Mouse (Mus musculus) embryonic facial prominence, embryonic 13.5 days (tissue): ENCODE results near the gene Cep112. TPM values are rescaled to one million over a fixed set of nuclear protein-coding genes. Genes with fewer than 3 reads are reported as not detected.

Source experiments
- ATAC-seq: fragments of 200-750 bp; cut with Nextera tagmentation; 2 replicates; pipeline ENCODE4 v1.8.0; 2017; ENCODE audit warnings: low read depth; ENCODE audit not compliant: insufficient number of reproducible peaks, insufficient read depth, low FRiP score, low TSS enrichment
- H3K27ac ChIP-seq: fragments of 300-500 bp; sonication (generic); 2 replicates; pipeline ENCODE4 v1.5.1; 2015; ENCODE audit warnings: moderate library complexity, mild to moderate bottlenecking, inconsistent platforms
- H3K27me3 ChIP-seq: fragments of 300-500 bp; sonication (generic); 2 replicates; pipeline ENCODE4 v1.6.1; 2015; ENCODE audit warnings: mild to moderate bottlenecking, inconsistent platforms
- H3K36me3 ChIP-seq: fragments of 300-500 bp; sonication (generic); 2 replicates; pipeline ENCODE4 v1.6.1; 2015; ENCODE audit warnings: mild to moderate bottlenecking, inconsistent platforms
- H3K4me1 ChIP-seq: fragments of 300-500 bp; sonication (generic); 2 replicates; pipeline ENCODE4 v1.6.1; 2015; ENCODE audit warnings: inconsistent platforms
- H3K4me2 ChIP-seq: fragments of 300-500 bp; sonication (generic); 2 replicates; pipeline ENCODE4 v1.6.1; 2015; ENCODE audit warnings: moderate library complexity, mild to moderate bottlenecking, inconsistent platforms
- H3K4me3 ChIP-seq: fragments of 300-500 bp; sonication (generic); 2 replicates; pipeline ENCODE4 v1.5.1; 2015; ENCODE audit warnings: mild to moderate bottlenecking, inconsistent platforms
- H3K9ac ChIP-seq: fragments of 300-500 bp; sonication (generic); 2 replicates; pipeline ENCODE4 v1.6.1; 2015; ENCODE audit warnings: mild to moderate bottlenecking, inconsistent platforms
- H3K9me3 ChIP-seq: fragments of 300-500 bp; sonication (generic); 2 replicates; pipeline ENCODE4 v1.6.1; 2016; ENCODE audit warnings: inconsistent platforms
- WGBS: fragments of 180-500 bp; shearing (Covaris S2); methylation state at CpG from one replicate; pipeline ENCODE4 v1.1.7; 2015; ENCODE audit warnings: mixed read lengths; 5-methylcytosine and 5-hydroxymethylcytosine counted together
- polyA plus RNA-seq: library from polyadenylated mRNA; unstranded; fragments of >200 nt; fragmentation: Nextera tagmentation; extraction: Ambion mirVana; gene quantifications from 2 replicates; pipeline ENCODE4 v1.2.1, GENCODE M21; 2015

Gene Cep112
- polyA plus RNA-seq, 1 experiment from 2014 or later: 21.9 TPM

DNA sequence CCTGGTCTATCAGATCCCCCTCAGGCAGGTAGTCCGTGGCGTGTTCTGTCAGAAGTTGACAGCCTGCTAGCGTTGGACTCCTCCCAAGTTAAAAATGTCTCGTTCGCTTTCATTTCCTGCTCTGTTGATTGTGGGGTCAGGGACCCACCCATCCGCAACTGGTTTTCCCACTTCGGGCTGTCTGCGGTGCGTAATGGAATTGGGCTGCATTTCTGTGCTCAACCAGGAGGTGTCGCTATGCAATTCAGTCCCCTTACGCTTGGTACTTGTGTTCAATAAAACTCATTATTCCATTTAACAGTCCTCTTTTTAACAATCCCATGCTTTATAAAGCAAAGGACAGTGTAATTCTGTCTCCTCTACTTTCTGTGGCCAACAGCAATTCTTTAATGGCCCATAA, 464.1 kb downstream of the Cep112 start:
- Histone ChIP-seq H3K4me2 (no peak overlapping the region), H3K36me3 (no peaks in the 10 kb centered on the region), H3K9me3 (no peaks in the 10 kb centered on the region), H3K27me3 (no peaks in the 10 kb centered on the region), H3K27ac (0 out of 2 replicates have a peak overlapping the region, but pooled peaks have one; percentile 12), H3K4me3 (no peak overlapping the region), H3K9ac (no peak overlapping the region), H3K4me1 (peaks cover 68% of the 10 kb centered on the region)
- no peak for ATAC-seq
- 47% methylated on average over 11 of the region's 11 CpGs for WGBS

DNA sequence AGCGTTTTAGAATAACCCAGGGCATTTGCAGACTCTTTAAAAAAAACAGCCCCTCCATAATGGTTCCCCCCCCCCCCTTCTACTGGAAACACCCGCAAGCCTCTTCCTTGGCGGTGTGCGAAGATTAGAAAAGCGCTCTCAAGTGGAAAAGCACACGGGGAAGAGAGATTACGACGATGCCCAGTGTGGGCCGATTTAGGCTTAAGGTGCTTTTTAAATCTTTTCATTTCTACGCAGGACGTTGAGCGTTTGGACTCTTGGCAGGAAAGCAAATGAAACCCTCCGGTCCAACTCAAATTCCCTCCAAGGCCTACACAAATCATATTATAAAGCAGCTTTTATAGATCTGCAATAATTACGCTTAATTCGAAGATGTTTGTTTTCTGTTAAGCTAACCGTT, 465.6 kb downstream of the Cep112 start:
- peak overlapping the region; percentile 97 for H3K27ac ChIP-seq
- no peaks in the 10 kb centered on the region for H3K9me3 ChIP-seq
- no peak for ATAC-seq
- no peaks in the 10 kb centered on the region for H3K27me3 ChIP-seq
- peak overlapping the region; percentile 67 for H3K4me2 ChIP-seq
- 0 out of 2 replicates have a peak overlapping the region, but pooled peaks have one; percentile 27 for H3K9ac ChIP-seq
- H3K36me3 ChIP-seq: no peaks in the 10 kb centered on the region
- 6% methylated on average over 16 of the region's 16 CpGs for WGBS
- peak overlapping the region; percentile 39 for H3K4me3 ChIP-seq
- H3K4me1 ChIP-seq: peaks cover 67% of the 10 kb centered on the region

DNA sequence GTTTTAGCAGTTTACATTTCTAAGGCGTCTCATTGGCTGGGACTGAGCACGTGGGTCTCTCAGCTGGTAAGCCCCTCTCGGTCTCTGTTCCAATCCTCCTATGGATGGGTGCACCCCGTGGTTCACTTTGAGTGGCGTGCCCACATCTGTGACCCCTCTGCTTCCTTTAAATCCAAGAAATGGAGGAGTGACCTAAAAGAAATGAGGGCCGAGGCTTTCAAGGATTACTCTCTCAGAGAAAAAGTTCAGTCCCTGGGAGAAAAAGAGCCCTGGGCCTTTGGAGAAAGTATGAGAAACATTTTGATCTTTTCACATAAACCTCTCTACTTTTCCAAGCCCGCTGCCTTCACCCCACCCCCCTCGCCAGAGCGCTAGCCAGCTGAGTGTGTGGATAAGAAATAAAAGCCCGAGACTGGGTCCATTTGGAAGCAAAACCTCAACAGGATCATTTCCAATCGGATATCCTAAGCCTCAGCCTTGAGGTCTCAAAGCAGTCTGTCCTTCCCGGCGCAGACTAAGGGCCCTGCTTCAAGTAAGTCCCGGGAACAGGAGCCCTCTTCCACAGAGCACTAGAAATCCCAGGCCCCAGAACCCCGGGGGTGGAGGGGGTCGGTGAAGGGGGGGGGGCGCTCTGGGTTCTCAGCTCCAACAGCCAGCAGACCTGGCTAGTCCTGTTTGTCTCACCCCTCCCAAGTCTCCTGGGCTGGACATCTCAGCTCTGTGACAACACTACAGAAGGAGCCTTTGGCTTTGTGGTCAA, 466.3 kb downstream of the Cep112 start:
- Histone ChIP-seq H3K36me3 (no peaks in the 10 kb centered on the region), H3K4me2 (peak overlapping the region; percentile 67), H3K27ac (peak overlapping the region; percentile 97), H3K9me3 (no peaks in the 10 kb centered on the region), H3K27me3 (no peaks in the 10 kb centered on the region), H3K4me3 (peak overlapping the region; percentile 39), H3K4me1 (peaks cover 62% of the 10 kb centered on the region), H3K9ac (peak overlapping the region; percentile 75)
- ATAC-seq: peak; percentile 84
- 1% methylated on average over 17 of the region's 17 CpGs for WGBS

DNA sequence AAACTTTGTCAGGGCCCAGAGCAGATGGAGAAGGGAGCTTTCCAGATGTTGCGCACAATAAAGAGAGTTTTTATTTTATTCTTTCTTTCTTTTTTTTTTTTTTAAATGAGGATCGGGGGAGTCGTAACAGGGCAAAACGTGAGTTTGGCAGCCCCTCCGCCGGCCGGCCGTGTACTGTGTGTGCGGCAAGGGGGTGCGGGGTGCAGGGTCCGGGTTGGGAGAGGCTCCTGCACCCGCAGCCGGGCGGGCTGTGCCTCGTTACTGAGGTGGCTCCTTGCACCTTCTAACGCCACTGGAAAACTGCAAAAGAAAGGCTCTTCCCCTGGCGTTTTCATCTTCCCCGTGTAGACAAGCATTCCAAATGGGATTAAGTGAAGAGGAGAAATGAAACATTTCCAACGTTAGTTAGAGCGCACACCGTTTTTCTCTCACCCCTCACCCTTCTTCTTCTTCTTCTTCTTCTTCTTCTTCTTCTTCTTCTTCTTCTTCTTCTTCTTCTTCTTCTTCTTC, 466.9 kb downstream of the Cep112 start:
- H3K4me2 ChIP-seq: peak overlapping the region; percentile 67
- H3K36me3 ChIP-seq: no peaks in the 10 kb centered on the region
- H3K9me3 ChIP-seq: no peaks in the 10 kb centered on the region
- ATAC-seq: no peak
- peak overlapping the region; percentile 97 for H3K27ac ChIP-seq
- peak overlapping the region; percentile 39 for H3K4me3 ChIP-seq
- 2% methylated on average over 21 of the region's 21 CpGs for WGBS
- H3K27me3 ChIP-seq: no peaks in the 10 kb centered on the region
- H3K9ac ChIP-seq: peak overlapping the region; percentile 75
- peaks cover 61% of the 10 kb centered on the region for H3K4me1 ChIP-seq

DNA sequence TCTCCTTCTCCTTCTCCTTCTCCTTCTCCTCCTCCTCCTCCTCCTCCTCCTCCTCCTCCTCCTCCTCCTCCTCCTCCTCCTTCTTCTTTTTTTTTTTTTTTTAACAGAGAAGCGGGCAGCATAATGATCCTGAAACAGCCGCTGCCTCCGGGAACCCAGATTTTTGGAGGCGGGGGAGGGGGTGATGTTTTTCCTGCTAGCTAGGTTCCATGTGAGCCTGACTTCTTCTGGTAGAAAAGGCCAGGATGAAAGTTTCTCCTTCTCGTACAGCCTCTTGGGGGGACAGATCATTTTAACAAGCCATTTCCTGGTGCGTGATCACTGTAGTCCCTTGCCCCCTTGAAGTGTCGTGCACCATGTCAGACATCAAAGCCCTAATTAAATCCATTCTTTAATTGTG, 467.4 kb downstream of the Cep112 start:
- no peaks in the 10 kb centered on the region for H3K27me3 ChIP-seq
- ATAC-seq: no peak
- H3K4me1 ChIP-seq: peaks cover 57% of the 10 kb centered on the region
- no peak overlapping the region for H3K4me3 ChIP-seq
- peak overlapping the region; percentile 67 for H3K4me2 ChIP-seq
- 2% methylated on average over 6 of the region's 7 CpGs for WGBS
- no peaks in the 10 kb centered on the region for H3K36me3 ChIP-seq
- H3K9me3 ChIP-seq: no peaks in the 10 kb centered on the region
- no peak overlapping the region for H3K9ac ChIP-seq
- H3K27ac ChIP-seq: 0 out of 2 replicates have a peak overlapping the region, but pooled peaks have one; percentile 39

GRCm38 (mm10) chr11:108893232-108893790, 468.3 kb downstream of the Cep112 start:
- H3K27ac ChIP-seq: no peak overlapping the region

DNA sequence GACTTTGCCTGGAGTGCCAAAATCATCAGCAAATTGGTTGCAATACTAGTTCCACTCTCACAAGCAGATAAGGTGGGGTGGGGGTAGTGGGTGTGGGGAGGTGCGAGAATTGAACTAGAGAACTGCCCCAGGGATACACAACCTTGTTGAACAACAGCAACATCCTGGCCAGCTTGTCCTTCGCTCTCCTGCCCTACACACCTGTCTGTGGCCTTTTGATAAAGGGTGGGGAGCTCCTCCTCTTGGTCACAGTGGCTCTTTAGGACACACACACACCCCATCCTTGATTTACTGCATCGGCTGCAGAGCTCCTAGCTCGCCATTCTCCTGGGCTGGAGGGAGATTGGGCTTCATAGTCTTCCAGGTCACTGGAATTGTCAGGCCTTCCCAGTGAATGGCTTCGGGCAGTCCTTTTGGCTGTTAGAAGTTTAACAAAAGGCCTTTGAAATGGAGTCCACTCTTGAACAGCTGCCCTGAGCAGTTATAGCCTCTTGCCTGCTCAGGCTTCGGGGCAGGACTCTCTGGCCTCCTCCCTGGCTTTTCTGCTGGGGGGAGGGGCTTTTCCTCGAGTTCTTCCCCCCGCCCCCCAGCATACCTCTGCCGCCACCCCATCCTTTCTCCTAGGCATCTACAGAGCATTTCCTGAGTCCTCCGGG, 469.0 kb downstream of the Cep112 start:
- Histone ChIP-seq H3K4me3 (no peak overlapping the region), H3K36me3 (no peaks in the 10 kb centered on the region), H3K4me2 (no peak overlapping the region), H3K4me1 (peaks cover 66% of the 10 kb centered on the region), H3K27ac (no peak overlapping the region), H3K9ac (no peak overlapping the region), H3K9me3 (no peaks in the 10 kb centered on the region), H3K27me3 (no peaks in the 10 kb centered on the region)
- WGBS: 44% methylated on average over 10 of the region's 10 CpGs
- ATAC-seq: no peak

More at GRCm38 (mm10) chr11:108893232-108893790, 468.3 kb downstream of the Cep112 start:
- Histone ChIP-seq H3K4me2 (no peak overlapping the region), H3K9ac (no peak overlapping the region), H3K9me3 (no peaks in the 10 kb centered on the region), H3K4me3 (no peak overlapping the region), H3K27me3 (no peaks in the 10 kb centered on the region), H3K36me3 (no peaks in the 10 kb centered on the region), H3K4me1 (peaks cover 65% of the 10 kb centered on the region)
- WGBS: 41% methylated on average over 12 of the region's 12 CpGs
- ATAC-seq: no peak

- Histone ChIP-seq H3K4me3 (no peak overlapping the region), H3K36me3 (no peaks in the 10 kb centered on the region), H3K9ac (no peak overlapping the region), H3K4me1 (peaks cover 51% of the 10 kb centered on the region), H3K9me3 (no peaks in the 10 kb centered on the region), H3K27me3 (no peaks in the 10 kb centered on the region), H3K27ac (no peak overlapping the region), H3K4me2 (no peak overlapping the region)
- WGBS: 88% methylated on average over 4 of the region's 4 CpGs
- ATAC-seq: no peak
Observed at GRCm38 (mm10) chr11:108897034-108897433, 472.0 kb downstream of the Cep112 start.

- H3K9me3 ChIP-seq: no peaks in the 10 kb centered on the region
- WGBS: 71% methylated on average over 9 of the region's 9 CpGs
- H3K27ac ChIP-seq: no peak overlapping the region
- no peak overlapping the region for H3K4me2 ChIP-seq
- no peaks in the 10 kb centered on the region for H3K36me3 ChIP-seq
- no peak overlapping the region for H3K9ac ChIP-seq
- H3K27me3 ChIP-seq: no peaks in the 10 kb centered on the region
- peaks cover 50% of the 10 kb centered on the region for H3K4me1 ChIP-seq
- no peak overlapping the region for H3K4me3 ChIP-seq
- ATAC-seq: no peak
Observed at GRCm38 (mm10) chr11:108898063-108898462, 473.1 kb downstream of the Cep112 start.

DNA sequence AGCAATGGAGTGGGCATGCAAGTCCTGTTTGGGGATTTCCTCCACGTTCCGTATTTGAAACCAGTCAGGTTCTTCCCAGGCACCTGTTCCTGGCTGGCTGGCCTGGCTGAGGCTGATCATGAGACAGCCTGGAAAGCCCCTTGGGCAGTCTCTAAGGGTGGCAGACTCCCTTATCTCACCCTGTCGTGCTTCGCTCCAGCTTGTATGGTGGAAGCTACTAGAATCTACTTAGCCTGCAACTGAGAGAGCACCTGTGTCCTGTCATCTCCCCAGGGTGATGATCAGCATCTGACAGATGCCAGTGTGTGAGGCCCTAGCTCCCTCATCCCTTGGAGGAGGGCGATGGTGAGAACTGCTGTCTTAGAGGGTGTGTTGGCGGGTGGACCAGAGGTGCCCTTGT, 473.5 kb downstream of the Cep112 start:
- whole genome bisulfite sequencing: 78% methylated on average over 6 of the region's 6 CpGs
- Histone ChIP-seq H3K4me1 (peaks cover 46% of the 10 kb centered on the region), H3K4me2 (no peak overlapping the region), H3K36me3 (no peaks in the 10 kb centered on the region), H3K27ac (no peak overlapping the region), H3K27me3 (no peaks in the 10 kb centered on the region), H3K9ac (no peak overlapping the region), H3K9me3 (no peaks in the 10 kb centered on the region), H3K4me3 (no peak overlapping the region)
- no peak for ATAC-seq

- 59% methylated on average over 9 of the region's 10 CpGs for WGBS
- H3K4me2 ChIP-seq: 0 out of 2 replicates have a peak overlapping the region, but pooled peaks have one; percentile 3
- no peaks in the 10 kb centered on the region for H3K36me3 ChIP-seq
Observed at GRCm38 (mm10) chr11:108900718-108901488, 475.9 kb downstream of the Cep112 start.

More at GRCm38 (mm10) chr11:108900718-108901488, 475.9 kb downstream of the Cep112 start:
- Histone ChIP-seq H3K9me3 (no peaks in the 10 kb centered on the region), H3K27me3 (no peaks in the 10 kb centered on the region), H3K27ac (peak overlapping the region; percentile 86), H3K4me1 (peaks cover 35% of the 10 kb centered on the region), H3K9ac (no peak overlapping the region), H3K4me3 (no peak overlapping the region)
- ATAC-seq: no peak
